Mouse (Mus musculus) kidney, adult 18-20 months (tissue): Measurements from ENCODE around the gene Dcun1d4.

Source experiments
- DNase-seq: peaks from one replicate; pipeline ENCODE4 v3.0.0; 2021

Dcun1d4 gene

GRCm38 (mm10) chr5:73601361-73601763 is 120.6 kb downstream of the Dcun1d4 start:
- DNase-seq = no peak

GRCm38 (mm10) chr5:73602865-73603264 is 122.1 kb downstream of the Dcun1d4 start:
- no peak for DNase-seq

GRCm38 (mm10) chr5:73604542-73604941 is 123.7 kb downstream of the Dcun1d4 start:
- no peak for DNase-seq

- DNase-seq = no peak
Measured at GRCm38 (mm10) chr5:73604964-73605363, 124.2 kb downstream of the Dcun1d4 start.
